Mouse (Mus musculus): Measurements from ENCODE around the gene Nsf. TPM values are rescaled to one million over a fixed set of nuclear protein-coding genes. Genes with fewer than 3 reads are reported as not detected.

Nsf gene
- total RNA-seq, 2 experiments from 2014 or later: 42.7 to 44.6 TPM

- no peak for ATAC-seq (replicated peaks; ENCODE audit: low FRiP score, low TSS enrichment, poor library complexity, severe bottlenecking)
Measured at GRCm38 (mm10) chr11:103948952-103949351, 4.9 kb downstream of the Nsf start.

GRCm38 (mm10) chr11:103942740-103943139 lies 11.1 kb downstream of the Nsf start:
- no peak for ATAC-seq (replicated peaks; ENCODE audit: low FRiP score, low TSS enrichment, poor library complexity, severe bottlenecking)

GRCm38 (mm10) chr11:103941351-103941750 lies 12.5 kb downstream of the Nsf start:
- ATAC-seq (replicated peaks; ENCODE audit: low FRiP score, low TSS enrichment, poor library complexity, severe bottlenecking): no peak

- no peak for ATAC-seq (replicated peaks; ENCODE audit: low FRiP score, low TSS enrichment, poor library complexity, severe bottlenecking)
Measured at GRCm38 (mm10) chr11:103940887-103941286, 13.0 kb downstream of the Nsf start.

GRCm38 (mm10) chr11:103937976-103938728 lies 15.7 kb downstream of the Nsf start:
- ATAC-seq (replicated peaks; ENCODE audit: low FRiP score, low TSS enrichment, poor library complexity, severe bottlenecking): no peak

GRCm38 (mm10) chr11:103937451-103937850 lies 16.4 kb downstream of the Nsf start:
- ATAC-seq (replicated peaks; ENCODE audit: low FRiP score, low TSS enrichment, poor library complexity, severe bottlenecking): no peak

GRCm38 (mm10) chr11:103935717-103936116 lies 18.1 kb downstream of the Nsf start:
- no peak for ATAC-seq (replicated peaks; ENCODE audit: low FRiP score, low TSS enrichment, poor library complexity, severe bottlenecking)

- ATAC-seq (replicated peaks; ENCODE audit: low FRiP score, low TSS enrichment, poor library complexity, severe bottlenecking): no peak
Measured at GRCm38 (mm10) chr11:103933886-103934285, 20.0 kb downstream of the Nsf start.

- no peak for ATAC-seq (replicated peaks; ENCODE audit: low FRiP score, low TSS enrichment, poor library complexity, severe bottlenecking)
Measured at GRCm38 (mm10) chr11:103923957-103924356, 29.9 kb downstream of the Nsf start.

- ATAC-seq (replicated peaks; ENCODE audit: low FRiP score, low TSS enrichment, poor library complexity, severe bottlenecking): peak; percentile 34; the same call in 1 of the 2 replicates
Measured at GRCm38 (mm10) chr11:103923272-103923671, 30.6 kb downstream of the Nsf start.

- peak; percentile 59 for ATAC-seq (replicated peaks; ENCODE audit: low FRiP score, low TSS enrichment, poor library complexity, severe bottlenecking)
Measured at GRCm38 (mm10) chr11:103922812-103923211, 31.0 kb downstream of the Nsf start.

- ATAC-seq (replicated peaks; ENCODE audit: low FRiP score, low TSS enrichment, poor library complexity, severe bottlenecking): 0 out of 2 replicates have a peak, but pooled peaks have one; percentile 47
Measured at GRCm38 (mm10) chr11:103920665-103921064, 33.2 kb downstream of the Nsf start.

GRCm38 (mm10) chr11:103916807-103917206 lies 37.0 kb downstream of the Nsf start:
- no peak for ATAC-seq (replicated peaks; ENCODE audit: low FRiP score, low TSS enrichment, poor library complexity, severe bottlenecking)

GRCm38 (mm10) chr11:103915686-103916085 lies 38.2 kb downstream of the Nsf start:
- ATAC-seq (replicated peaks; ENCODE audit: low FRiP score, low TSS enrichment, poor library complexity, severe bottlenecking): no peak

GRCm38 (mm10) chr11:103910993-103911585 lies 42.8 kb downstream of the Nsf start:
- no peak for ATAC-seq (replicated peaks; ENCODE audit: low FRiP score, low TSS enrichment, poor library complexity, severe bottlenecking)

GRCm38 (mm10) chr11:103910531-103910930 lies 43.3 kb downstream of the Nsf start:
- ATAC-seq (replicated peaks; ENCODE audit: low FRiP score, low TSS enrichment, poor library complexity, severe bottlenecking): no peak

GRCm38 (mm10) chr11:103909809-103910208 lies 44.0 kb downstream of the Nsf start:
- ATAC-seq (replicated peaks; ENCODE audit: low FRiP score, low TSS enrichment, poor library complexity, severe bottlenecking): no peak

- no peak for ATAC-seq (replicated peaks; ENCODE audit: low FRiP score, low TSS enrichment, poor library complexity, severe bottlenecking)
Measured at GRCm38 (mm10) chr11:103909396-103909795, 44.5 kb downstream of the Nsf start.

GRCm38 (mm10) chr11:103906051-103906719 lies 47.7 kb downstream of the Nsf start:
- no peak for ATAC-seq (replicated peaks; ENCODE audit: low FRiP score, low TSS enrichment, poor library complexity, severe bottlenecking)

GRCm38 (mm10) chr11:103905506-103905905 lies 48.4 kb downstream of the Nsf start:
- no peak for ATAC-seq (replicated peaks; ENCODE audit: low FRiP score, low TSS enrichment, poor library complexity, severe bottlenecking)

- ATAC-seq (replicated peaks; ENCODE audit: low FRiP score, low TSS enrichment, poor library complexity, severe bottlenecking): no peak
Measured at GRCm38 (mm10) chr11:103901581-103901966, 52.3 kb downstream of the Nsf start.

Data from megakaryocyte-erythroid progenitor cell, adult 5-6 weeks (primary cell).